Mouse (Mus musculus) brain, embryonic 14.5 days (tissue): ENCODE measurements at regions not wholly inside any gene's neighbourhood (a gene's known extent, or its start where the extent isn't known, plus 50 kb on each side); places are given as distances from the start of the nearest gene placed in this dataset.
A peak's percentile ranks its signal among the peaks of the same experiment; 100 is the strongest.

Experiments used
- CTCF ChIP-seq: fragments of 200-500 bp; IDR thresholded peaks from 2 replicates; pipeline ENCODE4 v1.5.1; 2012; ENCODE audit warnings: inconsistent platforms, mild to moderate bottlenecking, moderate library complexity, borderline replicate concordance; ENCODE audit not compliant: insufficient read depth, insufficient read length; ENCODE audit errors: extremely low read depth
- POLR2A ChIP-seq: fragments of 200-500 bp; IDR thresholded peaks from 2 replicates; pipeline ENCODE4 v1.6.1; 2012; ENCODE audit warnings: mild to moderate bottlenecking, inconsistent platforms, borderline replicate concordance; ENCODE audit not compliant: poor library complexity, insufficient read depth, insufficient read length, severe bottlenecking; ENCODE audit errors: extremely low read depth

GRCm38 (mm10) chr15:25486158-25486557, 72.6 kb upstream of the Basp1 start:
- TF ChIP-seq POLR2A (no peak), CTCF (peak; percentile 28; the same call in 1 of the 2 replicates)
